Mouse (Mus musculus): Measurements from ENCODE around the gene Tenm3.
A peak's percentile ranks its signal among the peaks of the same experiment; 100 is the strongest.

GRCm38 (mm10) chr8:48842991-48843930 lies 490 bp downstream of the Tenm3 start:
- TF ChIP-seq CTCF (IDR thresholded peaks at IDR 0.05; ENCODE audit: borderline replicate concordance, insufficient read depth, low read length) (no peak), POLR2A (IDR thresholded peaks at IDR 0.05; ENCODE audit: low read depth, low read length) (peak; percentile 47; the same call in 1 of the 2 replicates)
